Mouse (Mus musculus) erythroblast, embryonic 14.5 days (primary cell): ENCODE measurements around the gene Cntn1. TPM values are rescaled to one million over a fixed set of nuclear protein-coding genes. Genes with fewer than 3 reads are reported as not detected.

Experiments
- H3K27me3 ChIP-seq: 2 replicates; pipeline ENCODE4 v1.6.1; 2012; ENCODE audit warnings: inconsistent platforms; ENCODE audit not compliant: control insufficient read depth
- H3K36me3 ChIP-seq: 2 replicates; pipeline ENCODE4 v1.6.1; 2012; ENCODE audit warnings: mild to moderate bottlenecking, inconsistent platforms; ENCODE audit not compliant: control insufficient read depth
- H3K4me1 ChIP-seq: 2 replicates; pipeline ENCODE4 v1.6.1; 2012; ENCODE audit warnings: inconsistent platforms; ENCODE audit not compliant: control insufficient read depth
- H3K4me3 ChIP-seq: replicated peaks from 2 replicates; pipeline ENCODE3; 2012; ENCODE audit warnings: moderate library complexity, mild to moderate bottlenecking, inconsistent platforms
- H3K9me3 ChIP-seq: 2 replicates; pipeline ENCODE4 v1.6.1; 2012; ENCODE audit warnings: low read length, inconsistent platforms, mixed read lengths; ENCODE audit not compliant: control insufficient read depth
- GATA1 ChIP-seq: IDR thresholded peaks from 2 replicates; pipeline ENCODE4 v1.6.1; 2012; ENCODE audit warnings: low read length, inconsistent platforms, mixed read lengths
- TAL1 ChIP-seq: IDR thresholded peaks from 3 replicates; pipeline ENCODE4 v1.6.1; 2012; ENCODE audit warnings: low read length, inconsistent platforms, mixed read lengths
- polyA plus RNA-seq: library from polyadenylated mRNA; stranded (reverse); fragments of >175 nt; gene quantifications from 2 replicates; pipeline ENCODE4 v1.2.3, GENCODE M21; 2012

The Cntn1 gene
- polyA plus RNA-seq, 1 experiment: not detected

DNA sequence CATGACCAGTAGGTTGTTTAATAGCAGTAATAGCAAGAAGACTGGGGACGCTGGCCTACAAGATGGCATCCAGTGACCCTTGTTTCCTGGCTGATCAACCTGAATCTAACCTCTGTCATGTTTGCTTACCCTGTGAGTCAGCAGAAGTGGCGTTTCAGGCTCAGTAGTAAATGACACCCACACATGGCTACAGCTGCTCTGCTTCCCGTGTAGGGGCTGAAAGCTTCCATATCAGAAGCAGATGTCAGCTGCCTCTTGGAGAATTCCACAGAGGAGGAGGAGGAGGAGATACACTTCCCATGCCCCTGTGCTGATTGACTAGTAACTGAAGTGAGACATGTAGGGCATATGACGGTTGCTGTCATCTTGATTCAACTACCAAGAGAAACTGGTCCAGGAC, 225.9 kb downstream of the Cntn1 start:
- H3K27me3 ChIP-seq: no peaks in the 10 kb centered on the region
- H3K4me1 ChIP-seq: no peaks in the 10 kb centered on the region
- TF ChIP-seq TAL1: no peak
- TF ChIP-seq GATA1: no peak

DNA sequence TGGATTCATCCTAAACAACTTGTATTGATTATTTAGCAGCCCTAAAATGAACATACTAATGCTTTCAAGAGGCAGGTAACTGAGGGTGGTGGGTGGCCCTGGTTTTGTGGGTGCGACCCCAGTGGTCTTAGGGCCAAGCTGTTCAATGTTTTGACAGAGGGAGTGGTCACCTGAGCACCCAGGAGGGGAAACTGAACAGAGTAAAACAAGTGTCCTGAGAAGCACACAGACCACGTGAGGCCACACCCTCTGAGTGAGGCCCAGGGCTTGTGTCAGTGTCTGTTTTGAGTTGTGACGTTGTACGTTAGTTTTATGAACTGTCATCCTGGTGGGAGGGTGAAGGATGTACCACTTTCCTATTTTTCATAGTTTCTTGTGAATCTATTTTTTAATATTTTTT, 227.0 kb downstream of the Cntn1 start:
- Histone ChIP-seq H3K27me3 (no peaks in the 10 kb centered on the region), H3K36me3 (no peaks in the 10 kb centered on the region), H3K9me3 (peaks cover 3% of the 10 kb centered on the region; the same call in 1 of the 2 replicates), H3K4me1 (no peaks in the 10 kb centered on the region), H3K4me3 (no peak overlapping the region)
- TF ChIP-seq TAL1 (no peak), GATA1 (no peak)

More for the DNA sequence above, 225.9 kb downstream of the Cntn1 start:
- H3K36me3 ChIP-seq: no peaks in the 10 kb centered on the region
- H3K4me3 ChIP-seq: no peak overlapping the region
- H3K9me3 ChIP-seq: peaks cover 3% of the 10 kb centered on the region; the same call in 1 of the 2 replicates

DNA sequence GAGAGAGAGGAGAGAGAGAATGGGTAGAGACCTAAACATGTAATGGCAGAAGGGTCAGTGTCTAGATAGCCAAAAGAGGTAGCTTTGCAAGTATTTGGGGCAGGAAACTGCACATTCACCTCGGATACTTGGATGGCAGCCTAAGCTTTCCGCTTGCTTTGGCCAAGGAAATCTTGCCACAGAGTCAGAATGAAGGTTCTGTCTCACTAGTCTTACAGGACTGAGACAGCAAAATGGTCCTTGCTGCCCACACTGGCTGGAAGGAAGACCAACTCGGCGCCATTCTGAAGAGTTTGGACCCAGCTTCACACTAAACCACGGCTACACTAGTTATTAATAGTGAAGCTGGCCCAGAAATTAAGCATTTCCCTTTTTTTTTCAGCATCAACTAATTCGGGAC, 230.0 kb downstream of the Cntn1 start:
- H3K4me1 ChIP-seq: no peaks in the 10 kb centered on the region
- peaks cover 3% of the 10 kb centered on the region; the same call in 1 of the 2 replicates for H3K9me3 ChIP-seq
- H3K27me3 ChIP-seq: no peaks in the 10 kb centered on the region
- TF ChIP-seq TAL1: no peak
- no peaks in the 10 kb centered on the region for H3K36me3 ChIP-seq
- H3K4me3 ChIP-seq: no peak overlapping the region

DNA sequence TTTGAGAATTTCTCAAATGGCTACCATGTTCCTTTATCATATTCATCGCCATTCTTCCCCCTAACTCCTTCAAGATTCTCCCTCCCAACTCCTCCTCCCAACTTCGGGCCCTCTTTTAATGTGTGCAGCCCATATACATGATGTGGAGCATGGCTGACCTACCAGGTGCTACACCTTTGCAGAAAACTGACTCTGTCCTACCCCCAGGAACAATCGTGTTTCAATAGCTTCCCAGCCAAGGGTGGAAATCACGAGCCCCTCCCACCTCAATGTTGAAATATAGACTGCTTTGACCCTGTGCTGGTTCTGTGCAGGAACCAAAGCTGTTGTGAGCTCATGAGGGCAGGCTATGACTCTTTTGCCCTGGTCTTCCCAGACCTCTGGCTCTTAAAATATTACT, 236.7 kb downstream of the Cntn1 start:
- Histone ChIP-seq H3K36me3 (no peaks in the 10 kb centered on the region), H3K9me3 (no peaks in the 10 kb centered on the region), H3K4me3 (no peak overlapping the region), H3K4me1 (no peaks in the 10 kb centered on the region), H3K27me3 (no peaks in the 10 kb centered on the region)
- TF ChIP-seq GATA1: no peak
- no peak for TF ChIP-seq TAL1

DNA sequence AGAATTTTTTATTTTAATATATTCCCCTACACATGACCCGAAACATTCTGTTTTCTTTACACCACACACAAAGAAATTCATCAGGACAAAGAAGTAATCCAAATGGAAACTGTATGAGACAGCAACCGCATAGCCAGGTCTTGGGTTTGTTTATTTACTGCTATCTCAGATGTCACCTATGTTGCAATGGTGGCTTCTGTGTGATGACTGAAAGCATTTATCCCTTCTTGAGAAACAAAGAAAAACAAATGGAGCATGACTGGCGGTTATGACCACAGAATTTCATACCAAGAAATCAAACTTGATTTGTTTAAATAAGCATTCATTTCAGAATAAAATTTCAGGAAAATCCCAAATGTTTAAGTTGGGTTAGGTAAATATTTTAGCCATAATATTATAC, 245.5 kb downstream of the Cntn1 start:
- Histone ChIP-seq H3K36me3 (no peaks in the 10 kb centered on the region), H3K9me3 (no peaks in the 10 kb centered on the region), H3K27me3 (no peaks in the 10 kb centered on the region), H3K4me1 (no peaks in the 10 kb centered on the region), H3K4me3 (no peak overlapping the region)
- no peak for TF ChIP-seq GATA1
- TF ChIP-seq TAL1: no peak

DNA sequence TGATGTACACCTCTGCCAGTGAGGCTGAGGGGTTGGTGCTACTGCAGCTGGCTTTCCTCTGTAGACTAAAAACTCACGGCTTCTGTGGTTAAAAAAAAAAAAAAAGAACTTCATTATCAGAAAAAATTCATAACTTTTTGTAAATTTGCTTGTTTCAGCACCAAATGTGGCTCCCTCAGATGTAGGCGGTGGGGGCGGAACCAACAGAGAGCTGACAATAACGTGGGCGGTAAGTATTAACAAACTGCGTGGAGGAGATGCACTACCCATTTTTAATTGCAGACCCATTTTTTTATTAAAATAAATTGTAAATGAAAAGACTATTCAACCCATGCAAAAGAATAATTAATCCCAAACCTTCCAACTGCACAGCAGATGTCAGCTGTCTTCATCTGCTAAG, 251.8 kb downstream of the Cntn1 start:
- H3K4me1 ChIP-seq: no peaks in the 10 kb centered on the region
- H3K36me3 ChIP-seq: no peaks in the 10 kb centered on the region
- H3K27me3 ChIP-seq: no peaks in the 10 kb centered on the region
- no peak overlapping the region for H3K4me3 ChIP-seq
- no peak for TF ChIP-seq TAL1
- TF ChIP-seq GATA1: no peak
- peaks cover 3% of the 10 kb centered on the region for H3K9me3 ChIP-seq

DNA sequence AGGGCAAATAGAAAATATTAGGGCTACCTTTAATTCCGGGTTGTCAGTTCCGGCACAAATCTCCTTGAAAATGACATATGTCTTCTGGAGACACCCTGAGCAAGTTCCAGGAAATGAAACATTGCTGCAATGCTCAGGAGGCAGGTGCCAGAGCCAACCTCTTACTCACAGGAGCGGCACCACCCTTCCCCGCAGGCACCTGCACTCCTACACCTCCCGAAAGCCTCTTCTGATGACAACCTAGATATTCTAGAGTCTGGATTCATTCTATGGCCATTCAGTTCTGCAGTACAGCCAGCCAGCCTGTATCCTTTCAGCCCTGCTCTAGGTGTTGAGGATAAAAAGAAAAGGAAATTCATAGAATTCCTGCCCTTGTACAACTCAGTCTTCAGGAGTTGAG, 253.3 kb downstream of the Cntn1 start:
- no peak for TF ChIP-seq TAL1
- Histone ChIP-seq H3K36me3 (no peaks in the 10 kb centered on the region), H3K9me3 (peaks cover 3% of the 10 kb centered on the region)

DNA sequence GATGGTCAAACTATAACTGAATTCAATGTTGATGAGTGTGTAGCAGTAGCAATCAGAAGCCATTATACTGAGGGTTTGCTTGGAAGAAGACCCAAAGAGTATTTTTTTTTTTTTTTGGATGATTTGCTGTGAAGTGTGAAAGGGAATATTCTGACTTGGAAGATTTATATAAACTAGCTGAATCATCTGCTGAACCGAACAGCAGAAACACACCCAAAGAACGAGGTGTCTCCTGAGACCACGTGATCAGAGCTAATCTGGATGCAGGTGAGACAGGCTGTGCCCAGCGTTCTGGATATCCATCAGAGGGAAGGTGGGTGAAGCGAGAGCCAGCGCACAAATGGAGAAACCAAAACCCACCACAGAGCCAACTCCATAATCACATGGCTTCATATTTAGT, 271.0 kb downstream of the Cntn1 start:
- H3K4me1 ChIP-seq: no peaks in the 10 kb centered on the region
- no peak overlapping the region for H3K4me3 ChIP-seq
- TF ChIP-seq TAL1 (no peak), GATA1 (no peak)
- H3K9me3 ChIP-seq: no peaks in the 10 kb centered on the region
- H3K36me3 ChIP-seq: no peaks in the 10 kb centered on the region
- H3K27me3 ChIP-seq: no peaks in the 10 kb centered on the region

More for the DNA sequence above, 253.3 kb downstream of the Cntn1 start:
- Histone ChIP-seq H3K4me3 (no peak overlapping the region), H3K4me1 (no peaks in the 10 kb centered on the region), H3K27me3 (no peaks in the 10 kb centered on the region)

DNA sequence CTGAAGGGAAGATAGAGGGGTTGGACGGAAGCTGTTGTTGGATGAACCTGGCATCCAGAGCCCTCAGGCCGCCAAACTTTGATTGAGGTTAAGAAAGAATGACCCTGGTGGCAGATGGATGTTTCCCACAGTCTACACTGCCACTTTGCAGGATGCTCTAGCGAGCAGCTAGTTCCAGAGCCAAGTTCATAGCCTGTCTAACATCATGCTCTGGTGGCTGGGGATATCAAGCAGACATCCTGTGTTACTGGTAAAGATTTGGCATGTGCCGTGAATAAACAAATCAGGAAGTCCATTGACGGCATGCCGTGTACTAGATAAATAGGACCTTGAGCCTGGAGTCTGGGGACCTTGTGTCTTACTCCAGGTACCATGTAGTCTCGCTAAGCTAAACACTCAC, 276.1 kb downstream of the Cntn1 start:
- Histone ChIP-seq H3K4me3 (no peak overlapping the region), H3K9me3 (no peaks in the 10 kb centered on the region), H3K36me3 (no peaks in the 10 kb centered on the region), H3K27me3 (no peaks in the 10 kb centered on the region), H3K4me1 (no peaks in the 10 kb centered on the region)
- TF ChIP-seq GATA1 (no peak), TAL1 (no peak)

DNA sequence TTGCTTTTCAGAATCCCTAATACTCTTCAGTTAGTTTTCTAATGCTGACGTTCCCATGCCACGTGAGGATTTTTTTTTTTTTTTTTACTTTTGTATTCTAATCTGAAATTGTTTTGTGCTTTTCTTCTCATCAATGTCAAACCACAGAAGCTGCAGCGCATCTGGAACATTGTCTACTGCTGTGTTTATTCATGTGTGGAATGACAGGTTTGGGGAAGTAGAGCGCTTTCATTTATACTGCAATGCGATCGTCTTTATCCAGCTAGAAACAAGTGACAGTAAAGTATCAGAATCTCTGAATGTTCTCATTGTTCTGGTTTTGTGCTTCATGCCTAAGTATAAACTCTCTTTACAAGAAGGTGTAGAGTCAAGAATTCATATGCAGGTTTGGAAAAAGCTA, 289.3 kb downstream of the Cntn1 start:
- Histone ChIP-seq H3K36me3 (no peaks in the 10 kb centered on the region), H3K27me3 (no peaks in the 10 kb centered on the region), H3K4me3 (no peak overlapping the region), H3K9me3 (peaks cover 2% of the 10 kb centered on the region), H3K4me1 (peaks cover 12% of the 10 kb centered on the region)
- TF ChIP-seq TAL1: no peak
- TF ChIP-seq GATA1: no peak
